Mouse (Mus musculus): ENCODE data around the gene Glt6d1. TPM values are rescaled to one million over a fixed set of nuclear protein-coding genes. Genes with fewer than 3 reads are reported as not detected.
A peak's percentile ranks its signal among the peaks of the same experiment; 100 is the strongest.
"Not testable (repeated sequence)": the region's sequence is repeated elsewhere in the genome, so short reads cannot be mapped to it uniquely, and the experiment has no call there.

Glt6d1 gene
- total RNA-seq (2021), result not detected
- long read RNA-seq, experiment 1, result 0 reads
- long read RNA-seq, experiment 2, result 0 reads

- DNase-seq, result not testable (repeated sequence)
These were observed at the start of gene Glt6d1 for GRCm38 (mm10) chr2:25815748-25816147. Glt6d1 (minus strand) TSS chr2:25815848.

GRCm38 (mm10) chr2:25865412-25865811 is 49.8 kb upstream of the Glt6d1 start:
- DNase-seq, result no peak

- DNase-seq, result no peak
These were observed 48.6 kb upstream of the Glt6d1 start for GRCm38 (mm10) chr2:25864230-25864629.

- DNase-seq, result peak; percentile 61 to 67
These were observed 47.9 kb upstream of the Glt6d1 start, which contains the start of gene Kcnt1 for GRCm38 (mm10) chr2:25863337-25864131. Kcnt1 (plus strand) TSS chr2:25863734.

GRCm38 (mm10) chr2:25862696-25863270 is 47.1 kb upstream of the Glt6d1 start:
- DNase-seq, result no peak

- no peak for DNase-seq
These were observed 46.4 kb upstream of the Glt6d1 start for GRCm38 (mm10) chr2:25862038-25862437.

GRCm38 (mm10) chr2:25859891-25860290 is 44.2 kb upstream of the Glt6d1 start:
- DNase-seq, result no peak

GRCm38 (mm10) chr2:25853998-25854397 is 38.4 kb upstream of the Glt6d1 start:
- no peak for DNase-seq

GRCm38 (mm10) chr2:25852626-25853025 is 37.0 kb upstream of the Glt6d1 start:
- DNase-seq, result peak; percentile 17 to 39

- DNase-seq, result peak; percentile 68 to 76
These were observed 34.7 kb upstream of the Glt6d1 start for GRCm38 (mm10) chr2:25850330-25850729.

GRCm38 (mm10) chr2:25847226-25847625 is 31.6 kb upstream of the Glt6d1 start, which contains the start of gene Sohlh1:
Sohlh1 (minus strand) TSS chr2:25847248.
- DNase-seq, result no peak

- DNase-seq, result no peak
These were observed 30.9 kb upstream of the Glt6d1 start for GRCm38 (mm10) chr2:25846516-25846915.

- DNase-seq, result no peak
These were observed 28.4 kb upstream of the Glt6d1 start for GRCm38 (mm10) chr2:25844097-25844496.

- DNase-seq, result no peak
These were observed 27.1 kb upstream of the Glt6d1 start for GRCm38 (mm10) chr2:25842758-25843157.

- DNase-seq, result peak; percentile 31 to 42
These were observed 26.5 kb upstream of the Glt6d1 start for GRCm38 (mm10) chr2:25842161-25842560.

GRCm38 (mm10) chr2:25836291-25836690 is 20.6 kb upstream of the Glt6d1 start:
- DNase-seq, result peak; percentile 71 to 76

GRCm38 (mm10) chr2:25830786-25831185 is 15.1 kb upstream of the Glt6d1 start:
- no peak for DNase-seq

- no peak for DNase-seq
These were observed 12.8 kb upstream of the Glt6d1 start for GRCm38 (mm10) chr2:25828344-25828947.

- no peak for DNase-seq
These were observed 9.1 kb upstream of the Glt6d1 start for GRCm38 (mm10) chr2:25824751-25825150.

GRCm38 (mm10) chr2:25822806-25823205 is 7.2 kb upstream of the Glt6d1 start, which contains the start of gene Lcn9:
Lcn9 (plus strand) TSS chr2:25823153.
- DNase-seq, result peak; percentile 19 to 31

- DNase-seq, result no peak
These were observed 2.3 kb downstream of the Glt6d1 start for GRCm38 (mm10) chr2:25813364-25813763.

GRCm38 (mm10) chr2:25811711-25812110 is 3.9 kb downstream of the Glt6d1 start:
- DNase-seq, result peak; percentile 15 to 22

- DNase-seq, result no peak
These were observed 17.6 kb downstream of the Glt6d1 start for GRCm38 (mm10) chr2:25798065-25798464.

All from adrenal gland, postnatal 36 days (tissue).